Mouse (Mus musculus) small intestine, adult 2 months (tissue): ENCODE data around the gene Pign.

Experiments
- CTCF ChIP-seq: fragments of 200-500 bp; IDR thresholded peaks from 2 replicates; pipeline ENCODE4 v1.5.1; 2012; ENCODE audit warnings: low read depth, mild to moderate bottlenecking, control low read depth, inconsistent platforms, low read length, moderate library complexity, mixed read lengths; ENCODE audit not compliant: insufficient replicate concordance, insufficient read length; ENCODE audit errors: extremely low read depth
- POLR2A ChIP-seq: fragments of 200-500 bp; IDR thresholded peaks from 2 replicates; pipeline ENCODE4 v1.6.1; 2012; ENCODE audit warnings: low read depth, mild to moderate bottlenecking, control low read depth, inconsistent platforms, low read length, moderate library complexity

DNA sequence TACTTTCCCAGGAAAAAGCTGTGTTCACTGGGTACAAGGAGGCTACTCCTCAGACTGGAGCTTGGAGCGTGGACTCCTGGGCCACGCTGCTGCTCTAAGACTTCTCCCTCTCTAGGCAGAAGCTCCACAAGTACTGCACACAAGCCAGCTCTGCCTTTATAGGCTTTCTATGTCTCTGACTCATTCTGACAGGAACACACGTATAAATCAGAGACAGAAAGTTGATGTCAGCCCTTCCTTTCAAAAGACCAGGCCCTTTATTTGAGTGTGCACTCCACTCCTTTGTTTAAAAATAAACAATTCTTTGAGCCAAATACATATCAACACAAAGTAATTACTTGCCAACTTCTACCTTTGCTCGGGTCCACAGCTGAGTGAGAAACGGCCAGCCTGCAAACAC, 74.8 kb downstream of the Pign start:
- TF ChIP-seq POLR2A (no peak), CTCF (no peak)
